Mouse (Mus musculus) intestine, embryonic 14.5 days (tissue): ENCODE data around the gene Cadm1. TPM values are rescaled to one million over a fixed set of nuclear protein-coding genes. Genes with fewer than 3 reads are reported as not detected.

Experiments used
- ATAC-seq: fragments of 200-750 bp; cut with Nextera tagmentation; replicated peaks from 2 replicates; pipeline ENCODE4 v1.8.0; 2017; ENCODE audit warnings: low read depth, moderate number of reproducible peaks, moderate TSS enrichment, moderate library complexity; ENCODE audit not compliant: low FRiP score, low TSS enrichment
- DNase-seq: peaks from one replicate; pipeline ENCODE4 v3.0.0-alpha.2; 2018; ENCODE audit warnings: low spot score
- H3K27ac ChIP-seq: fragments of 300-500 bp; sonication (generic); 2 replicates; pipeline ENCODE4 v1.5.1; 2014; ENCODE audit warnings: low read depth, mild to moderate bottlenecking, control low read depth
- H3K27me3 ChIP-seq: fragments of 300-500 bp; sonication (generic); replicated peaks from 2 replicates; pipeline ENCODE4 v1.6.1; 2014; ENCODE audit warnings: low read length, control low read depth; ENCODE audit not compliant: control insufficient read depth, insufficient read depth
- H3K36me3 ChIP-seq: fragments of 300-500 bp; sonication (generic); 2 replicates; pipeline ENCODE4 v1.6.1; 2014; ENCODE audit warnings: low read length, control low read depth; ENCODE audit not compliant: control insufficient read depth, insufficient read depth
- H3K4me1 ChIP-seq: fragments of 300-500 bp; sonication (generic); replicated peaks from 2 replicates; pipeline ENCODE4 v1.6.1; 2014; ENCODE audit warnings: low read length, control low read depth, mixed read lengths; ENCODE audit not compliant: control insufficient read depth, insufficient read depth
- H3K4me2 ChIP-seq: fragments of 300-500 bp; sonication (generic); 2 replicates; pipeline ENCODE4 v1.6.1; 2014; ENCODE audit warnings: low read length
- H3K4me3 ChIP-seq: fragments of 300-500 bp; sonication (generic); 2 replicates; pipeline ENCODE4 v1.5.1; 2014; ENCODE audit warnings: low read depth, low read length, control low read depth, mixed read lengths
- H3K9ac ChIP-seq: fragments of 300-500 bp; sonication (generic); 2 replicates; pipeline ENCODE4 v1.6.1; 2014; ENCODE audit warnings: mild to moderate bottlenecking, low read length
- H3K9me3 ChIP-seq: fragments of 300-500 bp; sonication (generic); 2 replicates; pipeline ENCODE4 v1.6.1; 2016; ENCODE audit warnings: low read length, control low read depth; ENCODE audit not compliant: control insufficient read depth
- WGBS: fragments of 180-500 bp; shearing (Covaris S2); extraction: QIAGEN DNeasy Blood & Tissue Kit; methylation state at CpG from one replicate; pipeline ENCODE4 v1.1.7; 2014; 5-methylcytosine and 5-hydroxymethylcytosine counted together
- polyA plus RNA-seq: library from polyadenylated mRNA; unstranded; fragments of >200 nt; fragmentation: Nextera tagmentation; extraction: Ambion mirVana; gene quantifications from 2 replicates; pipeline ENCODE4 v1.2.1, GENCODE M21; 2014

The Cadm1 gene
- polyA plus RNA-seq, 1 experiment from 2014 or later, result 74.7 TPM

- WGBS, result 90% methylated on average over 9 of the region's 9 CpGs
- H3K4me3 ChIP-seq, result no peak overlapping the region
- H3K27ac ChIP-seq, result no peak overlapping the region
- no peak overlapping the region for H3K4me2 ChIP-seq
- ATAC-seq, result no peak
- no peaks in the 10 kb centered on the region for H3K27me3 ChIP-seq
- H3K9ac ChIP-seq, result no peak overlapping the region
- H3K9me3 ChIP-seq, result no peaks in the 10 kb centered on the region
- H3K36me3 ChIP-seq, result no peaks in the 10 kb centered on the region
- no peak for DNase-seq
- no peaks in the 10 kb centered on the region for H3K4me1 ChIP-seq
These were observed 176.4 kb downstream of the Cadm1 start for GRCm38 (mm10) chr9:47706341-47706740.

DNA sequence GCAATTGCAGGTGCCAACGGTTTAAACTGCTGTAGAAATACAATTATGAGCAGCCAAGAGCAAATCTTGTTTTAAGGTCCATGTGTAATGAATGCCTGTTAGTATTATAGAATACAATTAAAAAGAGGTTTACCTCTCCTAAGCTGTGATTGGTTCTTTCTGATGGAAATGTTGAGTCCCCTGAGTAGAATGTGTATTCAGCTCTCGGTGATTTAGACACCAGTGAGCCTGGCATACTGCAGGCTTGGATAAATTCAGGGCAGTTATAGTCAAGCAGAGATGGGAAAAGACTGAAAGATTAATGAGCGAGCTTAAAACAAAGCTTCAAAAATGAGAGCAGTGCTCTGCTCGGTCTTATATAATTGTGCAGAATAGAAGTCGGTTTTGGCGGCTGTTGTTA, 177.4 kb downstream of the Cadm1 start:
- ATAC-seq, result no peak
- Histone ChIP-seq H3K4me2 (no peak overlapping the region), H3K36me3 (no peaks in the 10 kb centered on the region), H3K9me3 (no peaks in the 10 kb centered on the region), H3K27ac (no peak overlapping the region), H3K9ac (no peak overlapping the region), H3K27me3 (no peaks in the 10 kb centered on the region), H3K4me3 (no peak overlapping the region), H3K4me1 (no peaks in the 10 kb centered on the region)
- 83% methylated on average over 6 of the region's 6 CpGs for WGBS
- no peak for DNase-seq

GRCm38 (mm10) chr9:47708299-47708698, 178.3 kb downstream of the Cadm1 start:
- 24% methylated on average over 10 of the region's 10 CpGs for WGBS
- H3K27ac ChIP-seq, result no peak overlapping the region
- no peaks in the 10 kb centered on the region for H3K36me3 ChIP-seq
- H3K4me1 ChIP-seq, result no peaks in the 10 kb centered on the region
- no peaks in the 10 kb centered on the region for H3K27me3 ChIP-seq
- H3K4me3 ChIP-seq, result no peak overlapping the region
- no peak overlapping the region for H3K9ac ChIP-seq
- DNase-seq (peak; percentile 84), ATAC-seq (0 out of 2 replicates have a peak, but pooled peaks have one; percentile 50)
- H3K4me2 ChIP-seq, result no peak overlapping the region
- H3K9me3 ChIP-seq, result no peaks in the 10 kb centered on the region

DNA sequence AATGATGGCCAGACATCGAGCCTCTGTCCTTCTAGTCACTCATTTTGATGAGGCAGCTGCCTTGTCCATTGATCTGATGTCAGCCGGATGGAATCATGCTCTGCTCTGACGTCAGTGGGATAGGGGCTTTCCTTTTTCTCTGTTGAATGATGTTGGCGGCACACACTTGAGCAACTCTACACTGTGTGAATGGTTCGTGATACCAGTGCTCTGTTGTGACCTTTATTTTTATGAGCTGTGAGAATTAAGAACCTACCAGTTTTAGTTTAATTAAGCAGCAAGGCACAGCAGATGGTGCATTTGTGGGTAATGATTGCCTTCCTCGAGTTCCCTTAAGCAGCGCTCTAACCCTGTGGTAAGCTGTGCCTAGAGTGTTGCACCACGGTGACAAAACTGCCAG, 181.0 kb downstream of the Cadm1 start:
- 89% methylated on average over 8 of the region's 8 CpGs for WGBS
- no peaks in the 10 kb centered on the region for H3K36me3 ChIP-seq
- no peaks in the 10 kb centered on the region for H3K4me1 ChIP-seq
- H3K9ac ChIP-seq, result no peak overlapping the region
- no peak for ATAC-seq
- H3K27me3 ChIP-seq, result no peaks in the 10 kb centered on the region
- H3K4me3 ChIP-seq, result no peak overlapping the region
- no peak for DNase-seq
- H3K27ac ChIP-seq, result no peak overlapping the region
- no peak overlapping the region for H3K4me2 ChIP-seq
- H3K9me3 ChIP-seq, result no peaks in the 10 kb centered on the region

- H3K4me1 ChIP-seq, result no peaks in the 10 kb centered on the region
- no peaks in the 10 kb centered on the region for H3K27me3 ChIP-seq
- H3K9me3 ChIP-seq, result no peaks in the 10 kb centered on the region
- H3K27ac ChIP-seq, result no peak overlapping the region
- no peaks in the 10 kb centered on the region for H3K36me3 ChIP-seq
- WGBS, result 30% methylated on average over 2 of the region's 2 CpGs
- no peak overlapping the region for H3K9ac ChIP-seq
- ATAC-seq (no peak), DNase-seq (no peak)
- no peak overlapping the region for H3K4me3 ChIP-seq
- H3K4me2 ChIP-seq, result no peak overlapping the region
These were observed 184.6 kb downstream of the Cadm1 start for GRCm38 (mm10) chr9:47714541-47714940.

GRCm38 (mm10) chr9:47715415-47715814, 185.4 kb downstream of the Cadm1 start:
- WGBS, result 86% methylated on average over 3 of the region's 3 CpGs
- no peak for ATAC-seq
- Histone ChIP-seq H3K27me3 (no peaks in the 10 kb centered on the region), H3K27ac (no peak overlapping the region), H3K9ac (no peak overlapping the region), H3K4me1 (no peaks in the 10 kb centered on the region), H3K4me2 (no peak overlapping the region), H3K4me3 (no peak overlapping the region), H3K9me3 (no peaks in the 10 kb centered on the region), H3K36me3 (no peaks in the 10 kb centered on the region)
- DNase-seq, result no peak

- H3K4me1 ChIP-seq, result no peaks in the 10 kb centered on the region
- H3K9me3 ChIP-seq, result no peaks in the 10 kb centered on the region
- 84% methylated on average over 16 of the region's 16 CpGs for WGBS
- H3K27ac ChIP-seq, result no peak overlapping the region
- H3K4me2 ChIP-seq, result no peak overlapping the region
- no peak overlapping the region for H3K9ac ChIP-seq
- no peak overlapping the region for H3K4me3 ChIP-seq
- no peak for ATAC-seq
- H3K27me3 ChIP-seq, result no peaks in the 10 kb centered on the region
- no peak for DNase-seq
- no peaks in the 10 kb centered on the region for H3K36me3 ChIP-seq
These were observed 186.9 kb downstream of the Cadm1 start for GRCm38 (mm10) chr9:47716883-47717282.

GRCm38 (mm10) chr9:47727611-47728010, 197.6 kb downstream of the Cadm1 start:
- Histone ChIP-seq H3K9ac (no peak overlapping the region), H3K9me3 (no peaks in the 10 kb centered on the region), H3K36me3 (no peaks in the 10 kb centered on the region), H3K27me3 (no peaks in the 10 kb centered on the region), H3K4me2 (no peak overlapping the region), H3K4me1 (peaks cover 6% of the 10 kb centered on the region), H3K4me3 (no peak overlapping the region), H3K27ac (no peak overlapping the region)
- ATAC-seq (no peak), DNase-seq (no peak)
- WGBS, result 32% methylated on average over 3 of the region's 3 CpGs

DNA sequence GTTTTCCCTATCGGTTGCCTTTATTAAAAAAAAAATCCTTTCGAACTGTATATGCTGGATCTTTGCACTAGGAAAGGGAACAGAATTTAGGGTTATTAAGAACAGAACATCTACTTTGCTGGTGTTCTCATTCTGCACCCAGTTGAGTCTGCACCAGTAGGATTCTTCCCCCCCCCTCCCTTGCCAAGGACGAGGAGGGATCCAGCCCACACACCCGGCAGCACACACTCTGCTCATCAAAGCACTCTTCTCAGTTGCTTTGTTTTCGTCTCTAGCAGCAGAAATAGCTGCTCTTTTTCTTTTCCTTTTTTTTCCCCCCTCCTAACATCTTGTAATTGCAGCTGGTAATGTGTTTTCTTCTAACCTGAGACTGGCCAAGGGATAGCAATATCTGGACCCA, 198.9 kb downstream of the Cadm1 start:
- H3K4me1 ChIP-seq, result peaks cover 6% of the 10 kb centered on the region
- no peaks in the 10 kb centered on the region for H3K27me3 ChIP-seq
- H3K36me3 ChIP-seq, result no peaks in the 10 kb centered on the region
- no peak overlapping the region for H3K4me3 ChIP-seq
- ATAC-seq (no peak), DNase-seq (no peak)
- no peaks in the 10 kb centered on the region for H3K9me3 ChIP-seq
- H3K27ac ChIP-seq, result no peak overlapping the region
- no peak overlapping the region for H3K4me2 ChIP-seq
- WGBS, result 46% methylated on average over 5 of the region's 5 CpGs
- no peak overlapping the region for H3K9ac ChIP-seq
